Mouse (Mus musculus) spleen, adult 2 months (tissue): ENCODE data around the gene Gm21256. TPM values are rescaled to one million over a fixed set of nuclear protein-coding genes. Genes with fewer than 3 reads are reported as not detected.
"Not testable (repeated sequence)": the region's sequence is repeated elsewhere in the genome, so short reads cannot be mapped to it uniquely, and the experiment has no call there.

Source experiments
- DNase-seq, 2 experiments: peaks; one replicate each; pipeline versions ENCODE4 v3.0.0 to v3.0.0-alpha.2; 2012 to 2021; ENCODE audit warnings: low spot score in 2 of 2, low read depth in 1 of 2
- H3K27ac ChIP-seq: fragments of 200-500 bp; 2 replicates; pipeline ENCODE4 v1.5.1; 2012; ENCODE audit warnings: low read length, inconsistent platforms; ENCODE audit not compliant: insufficient read depth
- H3K27me3 ChIP-seq: fragments of 200-500 bp; 2 replicates; pipeline ENCODE4 v1.6.1; 2012; ENCODE audit warnings: mild to moderate bottlenecking, moderate library complexity, low read length, inconsistent platforms; ENCODE audit not compliant: control insufficient read depth, insufficient read depth
- H3K36me3 ChIP-seq: fragments of 200-500 bp; 2 replicates; pipeline ENCODE4 v1.6.1; 2012; ENCODE audit warnings: mild to moderate bottlenecking, low read length, inconsistent platforms; ENCODE audit not compliant: control insufficient read depth, insufficient read depth
- H3K4me1 ChIP-seq: fragments of 200-500 bp; 2 replicates; pipeline ENCODE4 v1.6.1; 2011; ENCODE audit warnings: inconsistent platforms; ENCODE audit not compliant: control insufficient read depth, insufficient read depth, insufficient read length
- H3K4me3 ChIP-seq: fragments of 200-500 bp; 2 replicates; pipeline ENCODE4 v1.5.1; 2011; ENCODE audit warnings: mild to moderate bottlenecking, inconsistent platforms; ENCODE audit not compliant: insufficient read depth, insufficient read length; ENCODE audit errors: extremely low read depth
- WGBS: fragments of 180-500 bp; shearing (Covaris S2); methylation state at CpG from one replicate; pipeline ENCODE4 v1.1.7; 2018; 5-methylcytosine and 5-hydroxymethylcytosine counted together
- polyA plus RNA-seq: library from polyadenylated mRNA; depleted of rRNA; stranded (reverse); fragments of >200 nt; gene quantifications from 2 replicates; pipeline ENCODE4 v1.2.3, GENCODE M21; 2012; rRNA removed

The Gm21256 gene
- polyA plus RNA-seq: not detected in 2 replicates

DNA sequence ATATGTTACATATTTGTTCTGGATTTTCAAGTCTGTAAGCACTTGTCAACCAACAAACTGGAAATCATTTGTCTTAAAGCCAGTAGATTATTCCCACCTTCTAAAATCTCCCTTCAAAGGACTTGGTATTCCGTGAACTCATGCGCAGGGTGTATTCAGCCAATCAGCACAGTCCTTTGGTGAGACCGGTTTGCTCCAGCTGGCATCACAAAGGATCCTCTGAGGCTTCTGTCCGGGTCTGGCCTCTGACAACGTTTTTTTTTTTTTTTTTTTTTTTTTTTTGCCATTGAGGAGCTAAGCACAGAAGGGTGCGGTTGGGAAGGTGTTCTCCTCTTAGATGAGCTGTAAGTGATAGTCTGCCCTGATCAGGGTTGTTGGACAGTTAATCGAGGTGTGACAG is at the start of gene Gm21256:
Gm21256 (plus strand) TSS at position 301 of the 400 bp plus-strand sequence.
- H3K27me3 ChIP-seq, H3K4me3 ChIP-seq, H3K4me1 ChIP-seq, DNase-seq, H3K36me3 ChIP-seq, H3K27ac ChIP-seq: not testable (repeated sequence)
- WGBS: no CpG with 5 or more reads among the region's 7 CpGs

Other genes starting within 250 kb of the Gm21256 start
- not detected in 2 replicates for gene Gm21170, start 240.1 kb downstream of the Gm21256 start, polyA plus RNA-seq